Mouse (Mus musculus): ENCODE results near the gene Spata19. TPM values are rescaled to one million over a fixed set of nuclear protein-coding genes. Genes with fewer than 3 reads are reported as not detected.

The Spata19 gene
- polyA plus RNA-seq, 1 experiment from 2014 or later: not detected

Other genes starting within 250 kb of the Spata19 start
- 60.0 and 63.4 TPM in 2 replicates for gene Jam3, start 241.4 kb upstream of the Spata19 start, polyA plus RNA-seq (2014; fragmentation: Nextera tagmentation; extraction: Ambion mirVana)
- 3.4 and 4.8 TPM in 2 replicates for gene Igsf9b, start 97.6 kb upstream of the Spata19 start, polyA plus RNA-seq (2014; fragmentation: Nextera tagmentation; extraction: Ambion mirVana)